Mouse (Mus musculus): Measurements from ENCODE around the gene Esrrb.

GRCm38 (mm10) chr12:86421490-86421904, 60.6 kb downstream of the Esrrb start:
- no peak for TF ChIP-seq CTCF (IDR thresholded peaks at IDR 0.05; ENCODE audit: low read depth)
- TF ChIP-seq EP300 (IDR thresholded peaks at IDR 0.05; ENCODE audit: low read depth), result no peak
